Mouse (Mus musculus): ENCODE data around the gene 4931417E11Rik. TPM values are rescaled to one million over a fixed set of nuclear protein-coding genes. Genes with fewer than 3 reads are reported as not detected.

Gene 4931417E11Rik
- not detected for polyA plus RNA-seq (2014; fragmentation: Illumina TruSeq; extraction: RNeasy Lipid Tissue Mini Kit (QIAGEN cat#74804))

DNA sequence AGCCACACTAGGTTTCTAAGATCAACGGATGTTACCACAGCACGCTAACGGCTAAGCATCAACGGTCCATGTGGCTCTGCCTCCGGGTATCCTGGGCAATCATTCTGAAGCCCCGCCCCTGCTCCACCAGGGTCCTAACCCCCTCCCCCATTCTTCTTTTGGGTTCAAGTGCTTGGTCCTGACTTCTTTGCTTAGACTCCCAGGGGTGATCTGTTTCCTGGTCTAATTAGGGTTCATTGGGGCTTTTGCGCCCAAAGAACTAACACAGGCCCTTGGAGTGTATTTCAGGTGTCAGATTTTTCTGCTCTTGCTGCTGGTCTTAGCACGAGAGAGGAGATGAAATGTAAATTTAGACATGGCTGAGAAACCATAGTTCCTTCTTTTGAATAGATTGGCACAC lies at the start of gene 4931417E11Rik:
Gene 4931417E11Rik (minus strand): TSS at position 101 of the 400 bp plus-strand sequence.

Other genes starting within 250 kb of the 4931417E11Rik start
- 4.8 TPM for gene Dnah6, start 248.0 kb downstream of the 4931417E11Rik start, polyA plus RNA-seq (2014; fragmentation: Illumina TruSeq; extraction: RNeasy Lipid Tissue Mini Kit (QIAGEN cat#74804))
- 63.2 TPM for gene Suclg1, start 221.3 kb downstream of the 4931417E11Rik start, polyA plus RNA-seq (2014; fragmentation: Illumina TruSeq; extraction: RNeasy Lipid Tissue Mini Kit (QIAGEN cat#74804))